Mouse (Mus musculus) limb, embryonic 11.5 days (tissue): Measurements from ENCODE around the gene H2afy2. TPM values are rescaled to one million over a fixed set of nuclear protein-coding genes. Genes with fewer than 3 reads are reported as not detected.

Experiments
- ATAC-seq: fragments of 200-750 bp; cut with Nextera tagmentation; 2 replicates; pipeline ENCODE4 v1.8.0; 2017; ENCODE audit warnings: low read depth; ENCODE audit not compliant: insufficient number of reproducible peaks, low FRiP score, low TSS enrichment
- DNase-seq: peaks from one replicate; pipeline ENCODE4 v3.0.0-alpha.2; 2015; ENCODE audit warnings: low spot score
- H3K27ac ChIP-seq: fragments of 300-500 bp; sonication (generic); replicated peaks from 2 replicates; pipeline ENCODE4 v1.5.1; 2014; ENCODE audit warnings: low read depth, mild to moderate bottlenecking, low read length
- H3K27me3 ChIP-seq: fragments of 300-500 bp; sonication (generic); 2 replicates; pipeline ENCODE4 v1.6.1; 2014; ENCODE audit warnings: mild to moderate bottlenecking, low read length, mixed read lengths; ENCODE audit not compliant: control insufficient read depth, insufficient read depth
- H3K36me3 ChIP-seq: fragments of 300-500 bp; sonication (generic); 2 replicates; pipeline ENCODE4 v1.6.1; 2014; ENCODE audit warnings: mild to moderate bottlenecking, low read length, moderate library complexity, mixed read lengths; ENCODE audit not compliant: control insufficient read depth, insufficient read depth
- H3K4me1 ChIP-seq: fragments of 300-500 bp; sonication (generic); 2 replicates; pipeline ENCODE4 v1.6.1; 2014; ENCODE audit warnings: low read length, mixed read lengths; ENCODE audit not compliant: control insufficient read depth, insufficient read depth
- H3K4me2 ChIP-seq: fragments of 300-500 bp; sonication (generic); 2 replicates; pipeline ENCODE4 v1.6.1; 2014; ENCODE audit warnings: low read depth, mild to moderate bottlenecking, moderate library complexity; ENCODE audit not compliant: severe bottlenecking
- H3K4me3 ChIP-seq: fragments of 300-500 bp; sonication (generic); 2 replicates; pipeline ENCODE4 v1.5.1; 2014; ENCODE audit warnings: low read depth, low read length
- H3K9ac ChIP-seq: fragments of 300-500 bp; sonication (generic); 2 replicates; pipeline ENCODE4 v1.6.1; 2014; ENCODE audit warnings: mild to moderate bottlenecking, low read length
- H3K9me3 ChIP-seq: fragments of 300-500 bp; sonication (generic); 2 replicates; pipeline ENCODE4 v1.6.1; 2016; ENCODE audit warnings: low read length; ENCODE audit not compliant: control insufficient read depth
- WGBS: fragments of 180-500 bp; shearing (Covaris S2); extraction: QIAGEN DNeasy Blood & Tissue Kit; methylation state at CpG from one replicate; pipeline ENCODE4 v1.1.7; 2014; 5-methylcytosine and 5-hydroxymethylcytosine counted together
- polyA plus RNA-seq: library from polyadenylated mRNA; unstranded; fragments of >200 nt; fragmentation: Nextera tagmentation; extraction: Ambion mirVana; gene quantifications from 2 replicates; pipeline ENCODE4 v1.2.1, GENCODE M21; 2014

H2afy2 gene
- polyA plus RNA-seq, 1 experiment from 2014 or later, result 249 TPM

DNA sequence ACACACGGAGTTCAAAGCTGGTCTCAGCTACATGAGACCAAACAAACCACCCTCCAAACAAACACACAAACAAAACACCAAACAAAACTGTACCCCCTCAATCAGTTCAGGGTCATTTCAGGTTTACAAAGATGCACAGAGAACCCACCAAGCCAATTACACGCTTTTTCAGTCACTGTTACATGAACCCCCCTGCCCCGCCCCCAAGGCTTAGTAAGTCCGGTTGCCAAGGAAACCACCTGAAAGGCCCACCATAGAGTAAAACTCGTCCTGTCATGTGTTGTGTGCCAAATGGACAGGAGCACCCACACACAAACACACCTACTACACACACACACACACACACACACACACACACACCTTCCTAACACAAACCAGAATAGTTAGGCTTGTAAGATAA is 18.4 kb downstream of the H2afy2 start:
- Histone ChIP-seq H3K36me3 (no peaks in the 10 kb centered on the region), H3K4me1 (0 out of 2 replicates have a peak, but pooled peaks cover 6% of the 10 kb centered on the region), H3K9ac (no peak overlapping the region), H3K27ac (no peak overlapping the region), H3K27me3 (no peaks in the 10 kb centered on the region), H3K4me3 (no peak overlapping the region), H3K9me3 (no peaks in the 10 kb centered on the region), H3K4me2 (no peak overlapping the region)
- ATAC-seq (no peak), DNase-seq (no peak)
- 55% methylated on average over 5 of the region's 5 CpGs for WGBS

DNA sequence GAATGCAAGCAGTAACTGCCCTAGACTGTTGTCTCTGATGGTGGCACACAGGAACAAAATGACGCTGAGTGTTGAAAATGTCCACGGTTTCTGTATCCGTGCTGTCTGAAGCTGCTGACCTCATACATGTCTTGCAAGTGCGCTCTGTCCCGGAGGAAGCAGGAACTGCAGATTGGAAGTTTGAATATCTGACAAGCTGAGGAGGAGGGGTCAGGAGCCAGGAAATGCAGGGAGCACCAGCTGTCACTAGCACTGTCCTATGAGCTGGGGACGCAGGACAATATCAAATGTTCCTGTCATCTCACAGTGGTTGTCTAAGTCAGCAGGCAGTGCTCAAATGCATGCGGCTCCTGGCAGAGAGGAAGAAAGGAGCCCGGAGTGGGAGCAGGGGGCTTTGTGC is 19.3 kb downstream of the H2afy2 start:
- no peaks in the 10 kb centered on the region for H3K36me3 ChIP-seq
- 91% methylated on average over 8 of the region's 8 CpGs for WGBS
- no peak for ATAC-seq

DNA sequence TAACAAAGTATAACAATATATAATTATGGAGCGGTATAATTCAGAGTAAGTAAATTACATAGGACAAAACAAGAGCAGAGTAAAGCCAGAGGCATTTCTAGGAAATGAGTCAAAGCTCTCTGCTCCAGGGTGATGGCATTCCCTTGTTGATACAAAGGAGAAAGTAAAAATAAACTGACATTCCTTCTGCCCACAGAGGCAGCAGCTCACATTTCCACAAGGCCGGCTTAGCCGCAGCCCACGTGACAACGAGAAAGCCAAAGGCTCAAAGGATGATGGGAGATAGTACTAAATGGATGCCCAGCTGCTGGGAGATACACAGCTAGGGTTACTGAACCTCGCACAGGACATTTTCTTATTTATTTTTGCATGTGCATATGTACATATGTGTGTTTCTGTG is 24.1 kb downstream of the H2afy2 start:
- DNase-seq (no peak), ATAC-seq (no peak)
- Histone ChIP-seq H3K27me3 (no peaks in the 10 kb centered on the region), H3K4me3 (no peak overlapping the region), H3K36me3 (peaks cover 5% of the 10 kb centered on the region; the same call in 1 of the 2 replicates), H3K9me3 (no peaks in the 10 kb centered on the region), H3K4me1 (no peaks in the 10 kb centered on the region), H3K4me2 (no peak overlapping the region), H3K9ac (no peak overlapping the region), H3K27ac (no peak overlapping the region)
- 67% methylated on average over 6 of the region's 6 CpGs for WGBS

More for the DNA sequence above, 19.3 kb downstream of the H2afy2 start:
- Histone ChIP-seq H3K4me1 (0 out of 2 replicates have a peak, but pooled peaks cover 6% of the 10 kb centered on the region), H3K27ac (no peak overlapping the region), H3K9ac (no peak overlapping the region), H3K9me3 (no peaks in the 10 kb centered on the region), H3K4me2 (no peak overlapping the region), H3K27me3 (no peaks in the 10 kb centered on the region), H3K4me3 (no peak overlapping the region)
- DNase-seq, result no peak

DNA sequence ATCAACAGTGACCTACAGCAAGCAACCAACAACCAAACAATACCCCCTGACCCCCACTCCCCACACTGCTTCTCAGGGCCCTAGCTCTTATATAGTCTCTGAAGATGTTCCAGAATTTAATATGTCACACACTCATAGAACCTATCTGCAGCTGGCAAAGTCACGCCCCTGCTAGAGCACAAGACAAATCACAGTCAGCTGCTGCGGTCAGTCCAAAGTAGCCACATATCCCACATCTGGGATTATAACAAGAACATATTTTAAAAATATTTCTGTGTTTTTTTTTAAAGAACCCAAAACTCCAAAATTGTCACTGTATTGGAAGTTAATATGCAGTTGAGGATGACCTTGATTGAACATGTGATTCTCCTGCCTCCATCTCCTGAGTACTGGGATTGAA is 25.0 kb downstream of the H2afy2 start:
- 89% methylated on average over 2 of the region's 2 CpGs for WGBS
- no peak overlapping the region for H3K9ac ChIP-seq
- no peak overlapping the region for H3K4me2 ChIP-seq
- no peaks in the 10 kb centered on the region for H3K9me3 ChIP-seq
- no peaks in the 10 kb centered on the region for H3K4me1 ChIP-seq
- no peak for DNase-seq
- H3K27ac ChIP-seq, result no peak overlapping the region
- peaks cover 5% of the 10 kb centered on the region; the same call in 1 of the 2 replicates for H3K36me3 ChIP-seq
- ATAC-seq, result no peak
- no peaks in the 10 kb centered on the region for H3K27me3 ChIP-seq
- no peak overlapping the region for H3K4me3 ChIP-seq

DNA sequence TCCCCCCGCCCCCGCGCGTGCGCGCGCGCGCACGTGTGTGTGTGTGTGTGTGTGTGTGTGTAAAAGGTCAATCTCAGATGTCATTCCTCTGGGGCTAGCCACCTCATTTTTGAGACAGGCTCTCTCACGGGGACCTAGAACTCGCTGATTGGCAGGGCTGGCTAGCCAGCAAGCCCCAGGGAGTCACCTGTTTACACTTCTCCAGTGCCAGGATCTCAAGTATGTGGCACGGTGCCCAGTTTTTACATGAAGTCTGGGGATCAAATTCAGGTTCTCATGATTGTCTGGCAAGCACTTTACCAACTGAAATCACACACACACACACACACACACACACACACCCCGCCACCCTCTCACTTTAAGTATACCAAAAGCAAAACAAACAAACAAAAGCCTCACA is 26.9 kb downstream of the H2afy2 start:
- Histone ChIP-seq H3K27ac (no peak overlapping the region), H3K9me3 (no peaks in the 10 kb centered on the region), H3K9ac (no peak overlapping the region), H3K4me3 (no peak overlapping the region), H3K27me3 (no peaks in the 10 kb centered on the region), H3K4me2 (no peak overlapping the region), H3K36me3 (peaks cover 9% of the 10 kb centered on the region), H3K4me1 (no peaks in the 10 kb centered on the region)
- WGBS, result 96% methylated on average over 14 of the region's 14 CpGs
- ATAC-seq (no peak), DNase-seq (no peak)

DNA sequence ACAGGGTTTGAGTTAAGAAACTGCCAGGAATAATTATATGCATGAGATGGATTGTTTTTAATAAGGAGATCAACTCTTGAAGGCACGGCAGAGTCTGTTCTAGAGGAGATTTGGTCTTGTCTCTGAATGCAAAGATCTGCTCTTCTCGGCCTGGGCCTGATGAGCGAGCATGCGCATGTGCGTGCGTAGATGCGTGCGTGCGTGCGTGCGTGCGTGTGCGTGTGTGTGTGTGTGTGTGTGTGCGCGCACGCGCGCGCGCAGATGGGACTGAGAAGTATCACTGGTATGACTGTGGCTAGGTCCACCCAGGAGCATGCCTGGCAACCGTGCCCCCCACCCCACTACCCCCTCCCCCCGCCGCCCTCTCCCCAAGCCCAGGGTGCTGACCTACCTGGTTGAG is 30.9 kb downstream of the H2afy2 start:
- Histone ChIP-seq H3K9ac (no peak overlapping the region), H3K4me3 (no peak overlapping the region), H3K4me2 (no peak overlapping the region), H3K9me3 (no peaks in the 10 kb centered on the region), H3K27me3 (no peaks in the 10 kb centered on the region), H3K4me1 (no peaks in the 10 kb centered on the region), H3K27ac (no peak overlapping the region), H3K36me3 (peaks cover 19% of the 10 kb centered on the region)
- no peak for ATAC-seq
- DNase-seq, result no peak
- 97% methylated on average over 23 of the region's 23 CpGs for WGBS

DNA sequence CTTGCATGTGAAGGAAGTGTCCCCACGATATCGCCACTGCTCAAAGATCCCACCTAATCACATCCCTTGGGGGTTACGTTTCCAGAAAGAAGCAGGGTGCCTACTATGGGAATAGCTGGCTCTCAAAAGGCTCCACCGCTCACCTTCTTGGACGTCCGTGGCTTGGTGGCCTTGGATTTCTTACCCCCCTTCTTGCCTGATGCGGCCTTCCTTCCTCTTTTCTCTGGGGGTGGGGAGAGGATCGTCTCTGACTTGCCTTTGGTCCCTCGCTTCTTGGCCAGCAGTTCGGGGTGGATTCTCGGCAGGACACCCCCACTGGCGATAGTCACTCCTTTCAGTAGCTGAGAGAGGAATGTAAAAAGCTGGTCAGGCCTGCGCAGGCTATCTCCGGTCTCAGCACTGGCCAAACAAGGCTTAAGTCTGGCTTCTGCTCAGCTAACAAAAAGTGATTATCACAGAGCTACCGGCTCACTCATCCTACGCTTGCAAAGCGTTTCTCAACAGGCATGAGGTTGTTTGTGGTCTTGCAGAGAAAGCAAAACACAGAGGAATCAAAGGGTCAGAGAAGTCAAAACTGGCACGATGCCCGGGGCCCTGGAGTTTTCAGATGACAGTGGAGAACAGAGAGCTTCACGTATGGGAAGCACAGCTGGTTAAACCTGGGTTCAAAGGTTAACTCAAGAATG is 32.3 kb downstream of the H2afy2 start:
- Histone ChIP-seq H3K9ac (no peak overlapping the region), H3K27ac (no peak overlapping the region), H3K4me1 (no peaks in the 10 kb centered on the region), H3K4me3 (no peak overlapping the region), H3K9me3 (no peaks in the 10 kb centered on the region), H3K36me3 (peaks cover 31% of the 10 kb centered on the region), H3K27me3 (no peaks in the 10 kb centered on the region), H3K4me2 (no peak overlapping the region)
- 89% methylated on average over 20 of the region's 20 CpGs for WGBS
- ATAC-seq, result no peak
- DNase-seq, result no peak

DNA sequence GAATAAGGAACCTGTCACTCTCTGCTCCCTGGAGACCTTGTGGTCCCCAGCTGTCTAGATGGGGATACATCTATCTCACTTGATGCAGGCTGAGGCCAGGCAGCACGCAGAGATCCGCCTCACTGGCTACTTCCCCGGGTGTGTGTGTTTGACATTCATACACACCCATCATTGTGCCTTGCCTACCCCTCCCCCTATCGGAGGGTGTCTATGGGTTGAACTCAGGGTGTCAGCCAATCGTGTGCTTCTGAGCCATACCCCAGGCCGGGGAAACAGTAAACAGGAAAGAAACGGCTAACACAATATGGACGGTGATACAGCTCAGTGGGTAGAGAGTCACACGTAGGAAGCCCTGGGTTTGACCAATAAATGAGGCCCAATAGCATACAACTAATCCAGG is 33.9 kb downstream of the H2afy2 start:
- Histone ChIP-seq H3K9ac (no peak overlapping the region), H3K9me3 (peaks cover 2% of the 10 kb centered on the region; the same call in 1 of the 2 replicates), H3K27me3 (no peaks in the 10 kb centered on the region), H3K36me3 (peaks cover 37% of the 10 kb centered on the region), H3K4me1 (no peaks in the 10 kb centered on the region), H3K27ac (no peak overlapping the region), H3K4me2 (no peak overlapping the region), H3K4me3 (no peak overlapping the region)
- ATAC-seq, result no peak
- WGBS, result 92% methylated on average over 9 of the region's 9 CpGs
- DNase-seq, result no peak

DNA sequence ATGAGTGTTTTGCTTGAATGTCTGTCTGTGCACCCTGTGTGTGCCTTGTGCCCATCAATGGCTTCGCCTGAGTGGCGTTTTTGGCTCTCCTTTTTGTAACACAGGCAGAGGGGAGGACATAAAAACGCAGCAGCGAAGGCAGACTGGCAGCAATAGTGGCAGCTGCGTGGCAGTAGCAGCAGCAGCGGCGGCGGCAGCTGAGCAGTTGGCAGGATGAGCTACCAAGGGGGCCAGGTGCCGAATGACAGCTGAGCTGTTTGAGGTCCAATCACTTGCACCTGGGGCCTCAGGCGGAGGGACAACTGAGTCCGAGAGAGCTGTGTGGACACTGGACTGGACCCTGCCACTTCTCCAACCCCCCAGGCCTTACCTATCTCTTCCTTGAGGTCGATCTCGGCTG is 36.6 kb downstream of the H2afy2 start:
- Histone ChIP-seq H3K9me3 (peaks cover 2% of the 10 kb centered on the region; the same call in 1 of the 2 replicates), H3K27ac (no peak overlapping the region), H3K27me3 (no peaks in the 10 kb centered on the region), H3K4me1 (no peaks in the 10 kb centered on the region), H3K4me2 (no peak overlapping the region), H3K36me3 (peaks cover 39% of the 10 kb centered on the region), H3K4me3 (no peak overlapping the region), H3K9ac (no peak overlapping the region)
- no peak for DNase-seq
- no peak for ATAC-seq
- 95% methylated on average over 13 of the region's 13 CpGs for WGBS
